Mouse (Mus musculus) forelimb bud, embryonic 11.5 days (tissue): ENCODE data around the gene Ugt1a1.

Experiments
- DNase-seq: peaks from one replicate; pipeline ENCODE4 v3.0.0-alpha.2; 2012; ENCODE audit warnings: low read depth, low spot score

Gene Ugt1a1

DNA sequence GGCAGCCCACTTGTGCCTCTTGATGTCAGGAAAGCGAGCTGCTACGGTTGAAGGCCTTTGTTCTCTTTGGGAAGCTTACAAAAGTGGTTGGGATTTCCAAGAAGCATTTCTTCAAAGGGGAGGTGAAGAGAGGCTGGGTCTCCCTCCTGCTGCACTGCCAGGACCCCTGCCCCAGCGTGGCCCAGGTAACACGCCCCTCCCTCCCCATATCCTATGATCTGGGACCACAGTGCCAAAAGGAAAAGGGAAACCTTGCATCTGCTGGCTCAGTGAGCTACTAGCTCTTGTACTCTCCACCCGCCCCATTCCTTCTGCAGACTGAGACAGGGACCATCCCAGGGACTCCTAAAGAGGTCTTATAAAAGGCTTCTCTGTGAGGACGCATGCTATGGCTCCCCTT lies 45.9 kb downstream of the Ugt1a1 start:
- DNase-seq = no peak

GRCm38 (mm10) chr1:88258361-88258760 lies 46.6 kb downstream of the Ugt1a1 start:
- no peak for DNase-seq

GRCm38 (mm10) chr1:88258881-88259642 lies 47.3 kb downstream of the Ugt1a1 start:
- no peak for DNase-seq

DNA sequence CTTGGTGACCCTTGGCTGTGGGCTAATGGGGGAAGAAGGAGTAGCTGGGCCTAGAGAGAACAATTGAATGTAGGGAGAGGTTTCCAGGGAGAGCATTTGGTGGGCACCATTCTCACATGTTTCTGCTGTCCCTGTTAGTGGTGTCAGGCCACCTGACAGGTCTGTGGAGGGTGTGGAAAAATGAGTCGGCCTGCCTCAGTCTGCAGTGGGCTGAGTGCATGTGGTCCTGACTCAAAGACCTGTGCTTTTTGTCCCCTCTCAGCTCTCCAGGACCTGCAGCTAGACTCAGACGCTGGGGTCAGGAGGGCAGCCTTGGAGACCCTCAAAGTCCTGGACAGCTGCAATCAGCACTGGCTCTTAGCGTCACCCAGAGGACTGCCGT lies 47.9 kb downstream of the Ugt1a1 start:
- no peak for DNase-seq

GRCm38 (mm10) chr1:88260114-88260513 lies 48.4 kb downstream of the Ugt1a1 start:
- DNase-seq = no peak

DNA sequence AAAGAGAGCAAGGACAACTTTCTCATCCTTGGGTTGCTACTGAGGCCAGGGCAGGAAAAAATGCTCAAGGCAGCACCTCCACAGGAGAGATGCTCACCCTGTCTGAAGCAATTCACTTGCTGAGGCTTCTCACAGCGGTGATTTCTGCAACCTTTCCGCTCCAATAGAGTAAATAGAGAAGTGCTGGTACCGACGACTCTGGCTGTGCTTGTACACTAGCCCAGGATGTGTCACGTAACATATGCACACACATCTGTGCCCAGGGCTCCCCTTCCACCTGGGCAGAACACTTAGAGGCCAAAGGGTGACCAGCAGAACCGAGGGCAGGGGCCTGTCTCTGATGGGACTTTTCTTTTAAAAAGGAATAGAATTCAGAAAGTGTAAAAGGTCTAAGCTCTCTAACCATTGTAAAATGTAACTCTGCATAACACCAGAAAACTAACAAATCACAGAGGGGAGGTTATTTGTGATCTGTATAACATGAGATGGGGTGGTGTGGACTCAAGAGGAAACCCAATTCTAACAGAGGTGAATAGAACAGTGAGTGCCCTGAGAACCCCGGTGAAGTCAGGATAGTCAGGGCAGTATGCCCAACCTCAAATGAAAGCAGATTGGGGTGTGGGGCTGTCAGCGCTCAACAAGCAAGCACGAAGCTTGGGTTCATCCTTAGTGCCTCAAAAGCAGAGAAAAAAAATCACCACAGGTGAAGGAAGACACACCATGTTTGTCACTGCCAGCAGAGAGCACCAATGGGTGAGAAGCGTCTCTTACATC lies 49.0 kb downstream of the Ugt1a1 start:
- DNase-seq = no peak

DNA sequence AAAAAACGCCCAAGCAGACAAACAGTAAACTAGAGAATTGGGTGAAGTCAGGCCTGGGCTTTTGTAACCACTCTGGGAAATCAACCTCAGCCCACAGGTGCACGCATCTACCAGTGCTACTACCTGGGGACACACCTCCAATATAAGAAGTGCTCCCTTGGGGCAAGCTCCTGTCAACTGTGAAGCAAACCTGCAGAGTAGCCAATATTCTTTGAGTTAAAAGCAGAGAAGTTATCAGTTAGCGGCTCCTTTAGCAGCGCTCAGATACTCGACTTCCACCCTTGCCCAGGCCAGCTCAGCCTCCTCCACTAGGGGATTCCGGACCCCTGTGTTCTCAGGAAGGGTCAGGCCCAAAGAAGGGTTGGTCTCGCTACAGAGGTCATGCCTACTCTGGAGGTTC lies 49.9 kb downstream of the Ugt1a1 start:
- DNase-seq = no peak

- DNase-seq = peak; percentile 51
Observed at GRCm38 (mm10) chr1:88262255-88262654, 50.5 kb downstream of the Ugt1a1 start.

DNA sequence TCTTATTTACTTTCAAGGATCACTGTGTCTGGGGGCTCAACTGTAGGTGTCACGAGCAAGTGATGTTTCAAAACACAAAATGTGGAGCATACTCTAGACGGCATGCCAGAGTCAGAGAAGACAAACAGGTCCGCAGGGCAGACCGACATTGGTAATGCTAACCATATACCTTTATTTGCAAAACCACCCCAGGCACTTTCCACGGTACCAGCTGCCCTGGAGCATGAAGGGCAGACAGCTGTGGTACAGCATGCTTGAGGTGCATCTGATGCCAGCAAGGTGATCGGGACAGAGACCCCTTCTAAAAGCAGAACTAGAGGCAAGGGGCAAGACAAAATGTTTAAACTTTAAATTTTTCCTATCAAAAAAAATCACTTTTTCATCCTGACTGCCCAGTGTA lies 51.2 kb downstream of the Ugt1a1 start:
- no peak for DNase-seq

GRCm38 (mm10) chr1:88263778-88264177 lies 52.0 kb downstream of the Ugt1a1 start:
- no peak for DNase-seq

DNA sequence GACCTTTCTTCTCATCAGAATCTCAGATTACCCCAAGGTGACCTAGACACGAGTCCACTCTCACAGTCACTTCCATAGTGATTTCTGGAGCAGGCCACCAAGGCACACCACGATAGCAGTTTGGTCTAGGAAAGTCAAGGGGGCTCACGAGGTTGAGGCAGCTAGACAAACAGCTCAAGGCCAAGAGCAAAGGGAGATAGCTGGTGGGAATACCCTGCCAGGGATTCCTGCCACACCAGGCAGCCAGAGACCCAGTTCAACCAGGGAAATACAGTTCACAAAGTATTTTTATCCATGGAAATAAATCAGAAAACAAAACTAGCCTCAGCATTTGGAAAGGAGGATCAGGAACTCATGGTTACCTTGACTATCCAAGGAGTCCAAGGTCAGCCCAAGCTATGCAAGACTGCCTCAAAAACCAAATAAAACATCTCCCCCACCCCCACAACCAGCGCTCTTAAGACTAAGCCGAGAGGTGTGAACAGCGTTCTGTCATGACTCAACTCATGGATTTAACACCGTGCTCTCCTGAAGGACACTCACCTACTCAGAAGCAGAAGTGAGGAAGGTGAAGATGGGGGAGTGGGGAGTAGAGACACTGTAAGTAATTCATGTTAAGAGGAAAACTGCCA lies 52.6 kb downstream of the Ugt1a1 start:
- DNase-seq = no peak

DNA sequence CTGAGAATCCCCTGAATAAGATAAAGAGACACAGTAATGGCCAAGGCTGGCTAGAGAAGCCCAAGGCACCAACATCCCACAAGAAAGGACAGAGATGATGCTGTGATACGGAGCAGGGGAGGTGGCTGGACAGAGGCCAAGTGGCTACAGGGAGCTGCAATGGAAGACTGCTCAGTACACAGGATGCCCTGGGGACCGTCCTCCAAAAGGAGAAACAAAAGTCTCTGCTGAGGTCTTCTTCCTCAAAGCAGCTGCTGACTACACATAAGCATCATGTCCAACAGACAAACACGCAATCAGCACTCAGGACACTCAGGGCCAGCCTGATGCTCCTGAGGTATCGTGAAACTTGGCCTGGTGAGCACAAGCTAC lies 53.1 kb downstream of the Ugt1a1 start:
- DNase-seq = no peak

DNA sequence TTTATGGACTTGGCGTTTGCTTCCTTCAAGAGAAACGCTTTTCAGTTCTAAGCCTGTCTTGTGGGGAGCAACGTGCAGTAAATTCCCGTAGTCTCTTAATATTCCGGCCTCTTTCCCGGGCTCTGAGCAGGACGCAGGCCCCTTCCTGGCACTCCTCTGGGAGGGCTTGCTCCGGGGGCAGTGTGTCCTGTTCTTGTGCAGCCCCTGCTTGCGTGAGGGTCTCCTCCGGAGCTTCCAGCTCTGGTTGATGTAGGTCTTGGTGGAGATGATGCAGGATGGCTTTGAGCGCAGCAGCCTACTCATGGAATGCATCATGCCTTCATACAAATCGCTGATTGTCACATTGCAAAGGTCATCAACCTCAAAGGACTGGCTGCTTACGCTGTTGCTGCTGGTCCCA lies 54.4 kb downstream of the Ugt1a1 start:
- no peak for DNase-seq

GRCm38 (mm10) chr1:88267489-88267888 lies 55.7 kb downstream of the Ugt1a1 start:
- no peak for DNase-seq

DNA sequence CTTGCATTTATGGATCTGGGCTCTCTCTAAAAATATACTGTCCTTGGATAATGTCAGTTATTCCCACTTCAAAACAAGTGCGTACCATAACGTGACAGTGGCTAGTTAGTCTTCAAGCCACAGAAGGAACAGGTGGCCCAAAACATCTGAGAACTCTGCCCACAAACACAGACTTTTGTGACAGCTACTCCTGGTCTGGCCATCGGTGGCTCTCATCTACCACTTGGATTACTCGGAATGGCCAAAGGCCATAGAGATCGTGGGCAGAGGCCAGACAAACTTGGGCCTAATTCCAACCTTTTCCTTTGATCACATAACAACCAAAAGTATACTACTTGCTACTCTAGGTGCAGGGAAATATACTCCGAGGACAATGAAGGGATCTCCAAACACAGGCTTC lies 56.3 kb downstream of the Ugt1a1 start:
- no peak for DNase-seq
